Comparison of ENCODE assay signal across 32 mouse cellular contexts in the genomic region with DNA sequence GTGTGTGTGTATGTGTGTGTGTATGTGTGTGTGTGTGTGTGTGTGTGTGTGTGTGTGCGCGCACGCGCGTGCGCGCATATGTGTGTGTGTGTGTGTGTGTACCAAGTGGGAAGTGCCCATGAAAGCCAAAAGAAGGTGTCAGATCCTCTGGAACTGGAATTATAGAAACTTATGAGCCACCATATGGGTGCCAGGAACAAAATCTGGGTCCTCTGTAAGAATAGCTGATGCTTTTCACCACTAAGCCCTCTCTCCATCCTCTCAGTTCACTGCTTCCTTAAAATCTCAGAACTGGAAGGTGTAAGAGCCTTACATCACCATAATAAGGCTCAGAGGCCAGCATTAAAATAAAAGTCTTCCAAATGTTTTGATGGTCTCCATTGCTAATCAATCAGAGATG. TPM values are rescaled to one million over a fixed set of nuclear protein-coding genes. Genes with fewer than 3 reads are reported as not detected.
A peak's percentile ranks its signal among the peaks of the same experiment; 100 is the strongest.
DNase-seq lines count a peak whose midpoint lies in the region; ATAC-seq and TF ChIP-seq lines count a peak whose summit lies in the region.
"Had no signal": no experiment of that assay in that cellular context is flagged by ENCODE, and none has a peak within 500 bp of the region (broad histone marks: within the 10 kb centered on the region; RNA-seq: fewer than 3 reads in every experiment).

No protein-coding gene starts in this region.

- no peaks in the 10 kb centered on the region for H3K36me3 ChIP-seq in liver, adult 2 months (ENCODE audit: control insufficient read depth, insufficient read depth, low read length)
- H3K36me3 ChIP-seq in liver, embryonic 11.5 days (ENCODE audit: control insufficient read depth, insufficient read depth, low read length) = no peaks in the 10 kb centered on the region
- no peaks in the 10 kb centered on the region for H3K36me3 ChIP-seq in intestine, postnatal 0 days (ENCODE audit: control insufficient read depth, insufficient read depth)
- no peaks in the 10 kb centered on the region for H3K36me3 ChIP-seq in midbrain, embryonic 10.5 days
- H3K36me3 ChIP-seq: forebrain, embryonic 10.5 days; G1E; heart, embryonic 10.5 days; heart, embryonic 13.5 days had no signal

- H3K9me3 ChIP-seq in liver, embryonic 11.5 days (ENCODE audit: control insufficient read depth, low read length) = no peaks in the 10 kb centered on the region
- H3K9me3 ChIP-seq in intestine, postnatal 0 days (ENCODE audit: control insufficient read depth) = no peaks in the 10 kb centered on the region
- H3K9me3 ChIP-seq in midbrain, embryonic 10.5 days (replicated peaks) = no peaks in the 10 kb centered on the region
- H3K9me3 ChIP-seq: forebrain, embryonic 10.5 days; forebrain, embryonic 13.5 days; G1E; heart, embryonic 10.5 days; heart, embryonic 13.5 days had no signal

- no peak overlapping the region for H3K4me3 ChIP-seq in liver, adult 2 months (ENCODE audit: insufficient read depth, low read depth, low read length)
- H3K4me3 ChIP-seq in liver, embryonic 11.5 days (ENCODE audit: low read depth, low read length) = no peak overlapping the region
- no peak overlapping the region for H3K4me3 ChIP-seq in intestine, postnatal 0 days (ENCODE audit: low read depth, low read length)
- H3K4me3 ChIP-seq in midbrain, embryonic 10.5 days = no peak overlapping the region
- H3K4me3 ChIP-seq: forebrain, embryonic 10.5 days; forebrain, embryonic 13.5 days; gastrocnemius, adult 2 months; heart, adult 2 months; heart, embryonic 10.5 days; heart, embryonic 13.5 days had no signal

- TF ChIP-seq CTCF in liver, adult 2 months (IDR thresholded peaks at IDR 0.05; ENCODE audit: low read depth, low read length) = no peak
- no peak for TF ChIP-seq CTCF in intestine, postnatal 0 days (IDR thresholded peaks at IDR 0.05; ENCODE audit: low read depth)

- H3K9ac ChIP-seq in liver, adult 2 months (ENCODE audit: low read depth, low read length) = no peak overlapping the region
- no peak overlapping the region for H3K9ac ChIP-seq in liver, embryonic 11.5 days (ENCODE audit: low read depth, low read length)
- H3K9ac ChIP-seq in intestine, postnatal 0 days (ENCODE audit: low read depth, low read length) = no peak overlapping the region
- H3K9ac ChIP-seq: forebrain, embryonic 13.5 days; heart, embryonic 13.5 days; hindbrain, embryonic 14.5 days had no signal

- H3K27ac ChIP-seq in liver, adult 2 months (replicated peaks; ENCODE audit: insufficient read depth, low read depth, low read length) = peak overlapping the region; percentile 85
- H3K27ac ChIP-seq in liver, embryonic 11.5 days (ENCODE audit: low read depth, low read length) = no peak overlapping the region
- H3K27ac ChIP-seq in intestine, postnatal 0 days (ENCODE audit: low read depth, low read length) = peak overlapping the region; percentile 63
- H3K27ac ChIP-seq in midbrain, embryonic 10.5 days (replicated peaks) = no peak overlapping the region
- H3K27ac ChIP-seq: forebrain, embryonic 10.5 days; forebrain, embryonic 13.5 days; gastrocnemius, adult 2 months; heart, adult 2 months; heart, embryonic 10.5 days; heart, embryonic 13.5 days; hindbrain, embryonic 14.5 days; hindbrain, postnatal 0 days had no signal

- ATAC-seq in liver, embryonic 11.5 days (replicated peaks; ENCODE audit: low FRiP score) = no peak
- no peak for ATAC-seq in intestine, postnatal 0 days
- ATAC-seq: forebrain, embryonic 13.5 days; forebrain, embryonic 16.5 days; hindbrain, postnatal 0 days; inflammation-experienced regulatory T-cells, adult 6 months; Patski had no signal

- no peaks in the 10 kb centered on the region for H3K79me2 ChIP-seq in liver, adult 2 months (ENCODE audit: control insufficient read depth, insufficient read depth, low read length)

- TF ChIP-seq POLR2A in liver, adult 2 months (IDR thresholded peaks at IDR 0.05; ENCODE audit: extremely low read depth, insufficient read depth, low read length) = no peak

- peaks cover 40% of the 10 kb centered on the region for H3K4me1 ChIP-seq in liver, adult 2 months (ENCODE audit: control insufficient read depth, insufficient read depth, low read length)
- H3K4me1 ChIP-seq in liver, embryonic 11.5 days (replicated peaks; ENCODE audit: control insufficient read depth, insufficient read depth, low read length) = no peaks in the 10 kb centered on the region
- H3K4me1 ChIP-seq in intestine, postnatal 0 days (replicated peaks; ENCODE audit: control insufficient read depth, insufficient read depth, low read length) = no peaks in the 10 kb centered on the region; the same call in 1 of the 2 replicates
- no peaks in the 10 kb centered on the region for H3K4me1 ChIP-seq in midbrain, embryonic 10.5 days
- H3K4me1 ChIP-seq: forebrain, embryonic 10.5 days; heart, embryonic 13.5 days had no signal

- WGBS in liver, adult 2 months = 88% methylated on average over 7 of the region's 7 CpGs
- 97% methylated on average over 7 of the region's 7 CpGs for WGBS in liver, embryonic 11.5 days
- 97% methylated on average over 7 of the region's 7 CpGs for WGBS in intestine, postnatal 0 days
- WGBS in midbrain, embryonic 10.5 days = 97% methylated on average over 7 of the region's 7 CpGs

- peak; percentile 25 to 30 for DNase-seq in frontal cortex, adult 2 months (ENCODE audit: extremely low spot score in 1 of 2, low spot score in 1 of 2)
- DNase-seq in frontal cortex, postnatal 25 days (ENCODE audit: low spot score in 2 of 2) = no peak
- DNase-seq in liver, adult 2 months (ENCODE audit: extremely low read depth, low read depth, low spot score) = no peak
- no peak for DNase-seq in liver, embryonic 11.5 days (ENCODE audit: low spot score)
- no peak for DNase-seq in midbrain, embryonic 10.5 days (ENCODE audit: low spot score)
- no peak for DNase-seq in adrenal gland, postnatal 4 days (ENCODE audit: low spot score in 2 of 2)
- DNase-seq: adrenal gland, adult 2 months; adrenal gland, postnatal 14 days; B cell, adult 2 months; cerebellum, adult 18-20 months; cerebellum, adult 9-10 months; cerebellum, postnatal 14 days; gastrocnemius, adult 2 months; gastrocnemius, postnatal 14 days; heart, adult 2 months; heart, postnatal 14 days; heart, postnatal 4 days had no signal

- H3K27me3 ChIP-seq in liver, adult 2 months (ENCODE audit: control insufficient read depth, insufficient read depth, low read length) = no peaks in the 10 kb centered on the region
- no peaks in the 10 kb centered on the region for H3K27me3 ChIP-seq in liver, embryonic 11.5 days (replicated peaks; ENCODE audit: control insufficient read depth, insufficient read depth, low read length)
- H3K27me3 ChIP-seq in intestine, postnatal 0 days (replicated peaks; ENCODE audit: control insufficient read depth, insufficient read depth, low read length) = no peaks in the 10 kb centered on the region
- H3K27me3 ChIP-seq in midbrain, embryonic 10.5 days (ENCODE audit: low read depth, poor library complexity, severe bottlenecking) = no peaks in the 10 kb centered on the region
- H3K27me3 ChIP-seq: CH12.LX; forebrain, embryonic 13.5 days; heart, embryonic 13.5 days; Patski had no signal

- H3K4me2 ChIP-seq in liver, embryonic 11.5 days = no peak overlapping the region
- H3K4me2 ChIP-seq in intestine, postnatal 0 days (replicated peaks; ENCODE audit: low read depth) = no peak overlapping the region
- H3K4me2 ChIP-seq: forebrain, embryonic 13.5 days; heart, embryonic 13.5 days; hindbrain, embryonic 14.5 days had no signal

RNA-seq across cellular contexts. Expression of a gene that starts 8.0 kb away (rescaled TPM):
- 3.3 and 3.7 TPM in 2 replicates for polyA plus RNA-seq in frontal cortex, adult 2 months (2012; rRNA removed)
- total RNA-seq in liver, adult 2 months (2014; rRNA removed) = 3,873 and 3,924 TPM in 2 replicates
- 2,627 and 3,122 TPM in 2 replicates for polyA plus RNA-seq in liver, adult 2 months (2012; rRNA removed)
- polyA plus RNA-seq in liver, embryonic 11.5 days (2014; fragmentation: Nextera tagmentation; extraction: Ambion mirVana) = 22.8 and 23.8 TPM in 2 replicates
- polyA plus RNA-seq in intestine, postnatal 0 days (2015; fragmentation: Nextera tagmentation; extraction: Ambion mirVana) = 1,579 and 1,674 TPM in 2 replicates
- polyA plus RNA-seq in midbrain, embryonic 10.5 days (2016; fragmentation: Nextera tagmentation; extraction: Ambion mirVana) = not detected in 2 replicates
- total RNA-seq in adrenal gland, postnatal 4 days (2021) = 100 to 1,000 TPM; 112 to 217 TPM
- total RNA-seq: CH12.LX; gastrocnemius, adult 2 months; gastrocnemius, postnatal 14 days had no signal
- polyA plus RNA-seq: embryonic facial prominence, embryonic 11.5 days; forebrain, embryonic 10.5 days; G1E; hindbrain, embryonic 11.5 days; inflammation-experienced regulatory T-cells, adult 6 months; Patski had no signal

RNA-seq across cellular contexts. Expression of a gene that starts 36.4 kb away (rescaled TPM):
- 3.3 and 3.6 TPM in 2 replicates for polyA plus RNA-seq in frontal cortex, adult 2 months (2012; rRNA removed)
- 5.2 and 6.4 TPM in 2 replicates for total RNA-seq in liver, adult 2 months (2014; rRNA removed)
- 1.1 and 1.5 TPM in 2 replicates for polyA plus RNA-seq in liver, adult 2 months (2012; rRNA removed)
- 7.4 and 9.2 TPM in 2 replicates for polyA plus RNA-seq in liver, embryonic 11.5 days (2014; fragmentation: Nextera tagmentation; extraction: Ambion mirVana)
- 2.0 and 2.4 TPM in 2 replicates for polyA plus RNA-seq in intestine, postnatal 0 days (2015; fragmentation: Nextera tagmentation; extraction: Ambion mirVana)
- 11.6 and 12.3 TPM in 2 replicates for polyA plus RNA-seq in midbrain, embryonic 10.5 days (2016; fragmentation: Nextera tagmentation; extraction: Ambion mirVana)
- 1 to 10 TPM; 8.9 to 9.4 TPM for total RNA-seq in adrenal gland, postnatal 4 days (2021)

RNA-seq across cellular contexts. Expression of a gene that starts 36.5 kb away (rescaled TPM):
- polyA plus RNA-seq in frontal cortex, adult 2 months (2012; rRNA removed) = 19.6 and 20.7 TPM in 2 replicates
- 30.1 and 32.2 TPM in 2 replicates for total RNA-seq in liver, adult 2 months (2014; rRNA removed)
- polyA plus RNA-seq in liver, adult 2 months (2012; rRNA removed) = 4.9 and 7.2 TPM in 2 replicates
- 89.4 and 106 TPM in 2 replicates for polyA plus RNA-seq in liver, embryonic 11.5 days (2014; fragmentation: Nextera tagmentation; extraction: Ambion mirVana)
- 46.0 and 46.3 TPM in 2 replicates for polyA plus RNA-seq in intestine, postnatal 0 days (2015; fragmentation: Nextera tagmentation; extraction: Ambion mirVana)
- 85.6 and 86.3 TPM in 2 replicates for polyA plus RNA-seq in midbrain, embryonic 10.5 days (2016; fragmentation: Nextera tagmentation; extraction: Ambion mirVana)
- total RNA-seq in adrenal gland, postnatal 4 days (2021) = 10 to 100 TPM; 47.8 to 48.6 TPM

RNA-seq across cellular contexts. Expression of a gene that starts 40.3 kb away (rescaled TPM):
- polyA plus RNA-seq in frontal cortex, adult 2 months (2012; rRNA removed) = 67.2 and 73.6 TPM in 2 replicates
- 0.27 and 0.46 TPM in 2 replicates for total RNA-seq in liver, adult 2 months (2014; rRNA removed)
- polyA plus RNA-seq in liver, adult 2 months (2012; rRNA removed) = 0.51 and 0.59 TPM in 2 replicates
- polyA plus RNA-seq in liver, embryonic 11.5 days (2014; fragmentation: Nextera tagmentation; extraction: Ambion mirVana) = 17.4 and 17.8 TPM in 2 replicates
- polyA plus RNA-seq in intestine, postnatal 0 days (2015; fragmentation: Nextera tagmentation; extraction: Ambion mirVana) = 22.6 and 23.6 TPM in 2 replicates
- 16.0 and 17.8 TPM in 2 replicates for polyA plus RNA-seq in midbrain, embryonic 10.5 days (2016; fragmentation: Nextera tagmentation; extraction: Ambion mirVana)
- total RNA-seq in adrenal gland, postnatal 4 days (2021) = 10 to 100 TPM; 13.8 to 14.0 TPM
- polyA plus RNA-seq: inflammation-experienced regulatory T-cells, adult 6 months; Patski had no signal

RNA-seq across cellular contexts. Expression of a gene that starts 51.0 kb away (rescaled TPM):
- 0.08 and 0.14 TPM in 2 replicates for polyA plus RNA-seq in frontal cortex, adult 2 months (2012; rRNA removed)
- 245 and 304 TPM in 2 replicates for total RNA-seq in liver, adult 2 months (2014; rRNA removed)
- polyA plus RNA-seq in liver, adult 2 months (2012; rRNA removed) = 73.9 and 76.0 TPM in 2 replicates
- polyA plus RNA-seq in liver, embryonic 11.5 days (2014; fragmentation: Nextera tagmentation; extraction: Ambion mirVana) = 0.25 TPM in 1 of 2 replicates, not detected in the other
- polyA plus RNA-seq in intestine, postnatal 0 days (2015; fragmentation: Nextera tagmentation; extraction: Ambion mirVana) = 0.52 and 0.64 TPM in 2 replicates
- polyA plus RNA-seq in midbrain, embryonic 10.5 days (2016; fragmentation: Nextera tagmentation; extraction: Ambion mirVana) = 0.14 and 0.16 TPM in 2 replicates
- total RNA-seq in adrenal gland, postnatal 4 days (2021) = 1 to 10 TPM in 1 of 2 experiments, under 1 TPM in 1; 0.50 to 2.0 TPM
- total RNA-seq: G1E; heart, postnatal 14 days; hindbrain, postnatal 0 days had no signal
- polyA plus RNA-seq: adrenal gland, adult 2 months; embryonic facial prominence, embryonic 11.5 days; embryonic facial prominence, embryonic 14.5 days; forebrain, embryonic 13.5 days; G1E; heart, adult 2 months; heart, embryonic 10.5 days; hindbrain, embryonic 14.5 days; hindbrain, postnatal 0 days; inflammation-experienced regulatory T-cells, adult 6 months; Patski had no signal

Comparison
In these comparisons a context has a peak if more than half of its experiments do, and no peak if none do; other contexts are left out.
1. DNase-seq: peak in frontal cortex, adult 2 months (2 of 2); none in frontal cortex, postnatal 25 days (0 of 2), liver, adult 2 months (single experiment), liver, embryonic 11.5 days (single experiment), midbrain, embryonic 10.5 days (single experiment) and adrenal gland, postnatal 4 days (0 of 2).
2. H3K27ac ChIP-seq: peak in liver, adult 2 months (single experiment) and intestine, postnatal 0 days (single experiment); none in liver, embryonic 11.5 days (single experiment) and midbrain, embryonic 10.5 days (single experiment).
3. RNA of a gene that starts 8.0 kb away (polyA plus RNA-seq): 2,627 to 3,122 TPM in liver, adult 2 months and 1,579 to 1,674 TPM in intestine, postnatal 0 days; 22.8 to 23.8 TPM in liver, embryonic 11.5 days, 3.3 to 3.7 TPM in frontal cortex, adult 2 months and not detected in midbrain, embryonic 10.5 days; every median in the first group is over 10 times any median in the second.